Mouse (Mus musculus) liver, embryonic 16.5 days (tissue): Measurements from ENCODE around the gene Dusp23. TPM values are rescaled to one million over a fixed set of nuclear protein-coding genes. Genes with fewer than 3 reads are reported as not detected.

Source experiments
- ATAC-seq: fragments of 200-750 bp; cut with Nextera tagmentation; 2 replicates; pipeline ENCODE4 v1.8.0; 2017; ENCODE audit warnings: low read depth, mild to moderate bottlenecking, moderate number of reproducible peaks, moderate library complexity
- H3K27ac ChIP-seq: fragments of 300-500 bp; sonication (generic); 2 replicates; pipeline ENCODE4 v1.5.1; 2014; ENCODE audit warnings: mild to moderate bottlenecking, low read length
- H3K27me3 ChIP-seq: fragments of 300-500 bp; sonication (generic); 2 replicates; pipeline ENCODE4 v1.6.1; 2014; ENCODE audit warnings: low read depth, low read length, mixed read lengths; ENCODE audit not compliant: control insufficient read depth, insufficient read depth
- H3K36me3 ChIP-seq: fragments of 300-500 bp; sonication (generic); 2 replicates; pipeline ENCODE4 v1.6.1; 2014; ENCODE audit warnings: mild to moderate bottlenecking; ENCODE audit not compliant: control insufficient read depth, insufficient read depth
- H3K4me1 ChIP-seq: fragments of 300-500 bp; sonication (generic); 2 replicates; pipeline ENCODE4 v1.6.1; 2014; ENCODE audit warnings: low read depth, low read length, mixed read lengths; ENCODE audit not compliant: control insufficient read depth
- H3K4me2 ChIP-seq: fragments of 300-500 bp; sonication (generic); 2 replicates; pipeline ENCODE4 v1.6.1; 2014; ENCODE audit warnings: low read depth, low read length, mixed read lengths
- H3K4me3 ChIP-seq: fragments of 300-500 bp; sonication (generic); 2 replicates; pipeline ENCODE4 v1.5.1; 2014; ENCODE audit warnings: low read depth, mild to moderate bottlenecking, low read length
- H3K9ac ChIP-seq: fragments of 300-500 bp; sonication (generic); 2 replicates; pipeline ENCODE4 v1.6.1; 2014; ENCODE audit warnings: low read depth, low read length
- H3K9me3 ChIP-seq: fragments of 300-500 bp; sonication (generic); replicated peaks from 2 replicates; pipeline ENCODE4 v1.6.1; 2016; ENCODE audit warnings: low read length; ENCODE audit not compliant: control insufficient read depth
- WGBS: fragments of 180-500 bp; shearing (Covaris S2); extraction: QIAGEN DNeasy Blood & Tissue Kit; methylation state at CpG from one replicate; pipeline ENCODE4 v1.1.7; 2014; ENCODE audit not compliant: insufficient replicate concordance; 5-methylcytosine and 5-hydroxymethylcytosine counted together
- polyA plus RNA-seq: library from polyadenylated mRNA; unstranded; fragments of >200 nt; fragmentation: Nextera tagmentation; extraction: Ambion mirVana; gene quantifications from 2 replicates; pipeline ENCODE4 v1.2.1, GENCODE M21; 2015

The Dusp23 gene
- polyA plus RNA-seq, 1 experiment from 2014 or later, result 5.6 TPM

GRCm38 (mm10) chr1:172585612-172586567, 46.9 kb downstream of the Dusp23 start:
- no peak overlapping the region for H3K4me3 ChIP-seq

GRCm38 (mm10) chr1:172585026-172585425, 47.7 kb downstream of the Dusp23 start:
- Histone ChIP-seq H3K4me1 (no peaks in the 10 kb centered on the region), H3K4me3 (no peak overlapping the region), H3K9me3 (no peaks in the 10 kb centered on the region), H3K27me3 (no peaks in the 10 kb centered on the region; the same call in 1 of the 2 replicates), H3K36me3 (no peaks in the 10 kb centered on the region), H3K4me2 (no peak overlapping the region), H3K9ac (no peak overlapping the region), H3K27ac (no peak overlapping the region)
- 42% methylated on average over 4 of the region's 4 CpGs for WGBS
- ATAC-seq, result no peak

More at GRCm38 (mm10) chr1:172585612-172586567, 46.9 kb downstream of the Dusp23 start:
- Histone ChIP-seq H3K27ac (no peak overlapping the region), H3K9me3 (no peaks in the 10 kb centered on the region), H3K36me3 (no peaks in the 10 kb centered on the region), H3K4me2 (no peak overlapping the region), H3K9ac (no peak overlapping the region), H3K27me3 (no peaks in the 10 kb centered on the region; the same call in 1 of the 2 replicates), H3K4me1 (no peaks in the 10 kb centered on the region)
- no peak for ATAC-seq
- WGBS, result 43% methylated on average over 26 of the region's 26 CpGs

- 69% methylated on average over 6 of the region's 6 CpGs for WGBS
- Histone ChIP-seq H3K4me1 (no peaks in the 10 kb centered on the region), H3K9me3 (no peaks in the 10 kb centered on the region), H3K4me2 (no peak overlapping the region), H3K4me3 (no peak overlapping the region), H3K9ac (no peak overlapping the region), H3K27ac (no peak overlapping the region), H3K27me3 (no peaks in the 10 kb centered on the region; the same call in 1 of the 2 replicates), H3K36me3 (no peaks in the 10 kb centered on the region)
- ATAC-seq, result no peak
These were observed 48.5 kb downstream of the Dusp23 start for GRCm38 (mm10) chr1:172584271-172584670.

- 58% methylated on average over 8 of the region's 8 CpGs for WGBS
- Histone ChIP-seq H3K4me1 (no peaks in the 10 kb centered on the region), H3K9ac (no peak overlapping the region), H3K27me3 (no peaks in the 10 kb centered on the region; the same call in 1 of the 2 replicates), H3K36me3 (no peaks in the 10 kb centered on the region), H3K4me3 (no peak overlapping the region), H3K27ac (no peak overlapping the region), H3K9me3 (no peaks in the 10 kb centered on the region), H3K4me2 (no peak overlapping the region)
- no peak for ATAC-seq
These were observed 50.3 kb downstream of the Dusp23 start for GRCm38 (mm10) chr1:172582436-172582835.

Other genes with a start within 250 kb of the Dusp23 start
- 1.0 and 1.1 TPM in 2 replicates for gene Slamf9, start 157.6 kb downstream of the Dusp23 start, polyA plus RNA-seq
- 0.81 and 2.5 TPM in 2 replicates for gene Igsf9, start 151.2 kb downstream of the Dusp23 start, polyA plus RNA-seq
- gene Tagln2, start 132.9 kb downstream of the Dusp23 start, polyA plus RNA-seq, result 112 and 113 TPM in 2 replicates
- gene Cfap45, start 112.2 kb downstream of the Dusp23 start, polyA plus RNA-seq, result 0.21 and 0.40 TPM in 2 replicates
- 0.05 TPM in 1 of 2 replicates, not detected in the other for gene Vsig8, start 77.0 kb downstream of the Dusp23 start, polyA plus RNA-seq
- 0.11 and 0.15 TPM in 2 replicates for gene Slamf8, start 42.4 kb downstream of the Dusp23 start, polyA plus RNA-seq
- 0.17 TPM in 1 of 2 replicates, not detected in the other for gene Fcrl6, start 30.4 kb downstream of the Dusp23 start, polyA plus RNA-seq
- 74.8 and 74.9 TPM in 2 replicates for gene Crp, start 65.1 kb upstream of the Dusp23 start, polyA plus RNA-seq